Mouse (Mus musculus) spleen, adult 2 months (tissue): Measurements from ENCODE around the gene Gm7137.

Source experiments
- CTCF ChIP-seq: fragments of 200-500 bp; IDR thresholded peaks from 2 replicates; pipeline ENCODE4 v1.5.1; 2011; ENCODE audit warnings: mild to moderate bottlenecking, inconsistent platforms; ENCODE audit not compliant: insufficient read depth, insufficient read length, insufficient replicate concordance; ENCODE audit errors: extremely low read depth
- POLR2A ChIP-seq: fragments of 200-500 bp; IDR thresholded peaks from 2 replicates; pipeline ENCODE4 v1.6.1; 2011; ENCODE audit warnings: low read depth, low read length, inconsistent platforms

- TF ChIP-seq POLR2A (no peak), CTCF (no peak)
These were observed 34.6 kb downstream of the Gm7137 start for GRCm38 (mm10) chr10:77753448-77753847.
